Mouse (Mus musculus): ENCODE results near the gene Masp2.

The Masp2 gene

GRCm38 (mm10) chr4:148602357-148603120, at the start of gene Masp2:
Gene Masp2, plus strand, starts transcription at chr4:148602554.
- no peak for DNase-seq

- no peak for DNase-seq
Measured at GRCm38 (mm10) chr4:148557766-148558165, 44.6 kb upstream of the Masp2 start.

GRCm38 (mm10) chr4:148558297-148559000, 43.9 kb upstream of the Masp2 start, which contains the start of gene Exosc10:
Gene Exosc10, plus strand, starts transcription at chr4:148558429.
- DNase-seq = peak; percentile 90

- no peak for DNase-seq
Measured at GRCm38 (mm10) chr4:148562676-148563075, 39.7 kb upstream of the Masp2 start.

- no peak for DNase-seq
Measured at GRCm38 (mm10) chr4:148563595-148563994, 38.8 kb upstream of the Masp2 start.

- no peak for DNase-seq
Measured at GRCm38 (mm10) chr4:148570138-148570537, 32.2 kb upstream of the Masp2 start.

GRCm38 (mm10) chr4:148570693-148571295, 31.6 kb upstream of the Masp2 start:
- no peak for DNase-seq

- DNase-seq = no peak
Measured at GRCm38 (mm10) chr4:148573222-148573621, 29.1 kb upstream of the Masp2 start.

GRCm38 (mm10) chr4:148580765-148581164, 21.6 kb upstream of the Masp2 start:
- no peak for DNase-seq

- DNase-seq = no peak
Measured at GRCm38 (mm10) chr4:148581422-148581821, 20.9 kb upstream of the Masp2 start.

- no peak for DNase-seq
Measured at GRCm38 (mm10) chr4:148583257-148583656, 19.1 kb upstream of the Masp2 start.

- no peak for DNase-seq
Measured at GRCm38 (mm10) chr4:148586648-148587047, 15.7 kb upstream of the Masp2 start.

- DNase-seq = peak; percentile 35
Measured at GRCm38 (mm10) chr4:148588793-148589192, 13.6 kb upstream of the Masp2 start.

GRCm38 (mm10) chr4:148589565-148589964, 12.8 kb upstream of the Masp2 start:
- DNase-seq = no peak

- no peak for DNase-seq
Measured at GRCm38 (mm10) chr4:148590421-148591170, 11.8 kb upstream of the Masp2 start.

- peak; percentile 95 for DNase-seq
Measured at GRCm38 (mm10) chr4:148591171-148591630, 11.2 kb upstream of the Masp2 start, which contains the start of gene Srm. Gene Srm, plus strand, starts transcription at chr4:148591503.

GRCm38 (mm10) chr4:148591637-148592380, 10.5 kb upstream of the Masp2 start:
- peak; percentile 56 for DNase-seq

GRCm38 (mm10) chr4:148593996-148594395, 8.4 kb upstream of the Masp2 start:
- DNase-seq = no peak

- DNase-seq = no peak
Measured at GRCm38 (mm10) chr4:148595916-148596315, 6.4 kb upstream of the Masp2 start.

- no peak for DNase-seq
Measured at GRCm38 (mm10) chr4:148596731-148597130, 5.6 kb upstream of the Masp2 start.

GRCm38 (mm10) chr4:148598826-148599225, 3.5 kb upstream of the Masp2 start:
- no peak for DNase-seq

GRCm38 (mm10) chr4:148600316-148600715, 2.0 kb upstream of the Masp2 start:
- DNase-seq = no peak
